Mouse (Mus musculus) c-Kit-positive CD71-positive TER-119-negative erythroid progenitor cells, embryonic 14.5 days (primary cell): Measurements from ENCODE around the gene Lrp1.

Experiments
- DNase-seq: peaks from one replicate; pipeline ENCODE4 v3.0.0-alpha.2; 2013; ENCODE audit warnings: low read depth

Gene Lrp1

GRCm38 (mm10) chr10:127615591-127615990 is 5.4 kb downstream of the Lrp1 start:
- no peak for DNase-seq

GRCm38 (mm10) chr10:127615034-127615374 is 5.9 kb downstream of the Lrp1 start:
- no peak for DNase-seq

GRCm38 (mm10) chr10:127614236-127615033 is 6.5 kb downstream of the Lrp1 start:
- no peak for DNase-seq

GRCm38 (mm10) chr10:127612079-127612775 is 8.7 kb downstream of the Lrp1 start:
- no peak for DNase-seq

GRCm38 (mm10) chr10:127610066-127610415 is 10.9 kb downstream of the Lrp1 start:
- no peak for DNase-seq

GRCm38 (mm10) chr10:127609415-127610065 is 11.4 kb downstream of the Lrp1 start:
- DNase-seq, result no peak

- no peak for DNase-seq
Observed at GRCm38 (mm10) chr10:127607059-127607458, 13.9 kb downstream of the Lrp1 start.

GRCm38 (mm10) chr10:127605756-127606155 is 15.2 kb downstream of the Lrp1 start:
- no peak for DNase-seq

GRCm38 (mm10) chr10:127605251-127605547 is 15.7 kb downstream of the Lrp1 start:
- no peak for DNase-seq

- no peak for DNase-seq
Observed at GRCm38 (mm10) chr10:127604465-127605250, 16.3 kb downstream of the Lrp1 start.

GRCm38 (mm10) chr10:127603437-127604371 is 17.2 kb downstream of the Lrp1 start:
- DNase-seq, result no peak

- DNase-seq, result no peak
Observed at GRCm38 (mm10) chr10:127602194-127602593, 18.8 kb downstream of the Lrp1 start.

- no peak for DNase-seq
Observed at GRCm38 (mm10) chr10:127599779-127600541, 21.0 kb downstream of the Lrp1 start.

- no peak for DNase-seq
Observed at GRCm38 (mm10) chr10:127599252-127599651, 21.7 kb downstream of the Lrp1 start.

GRCm38 (mm10) chr10:127598607-127599006 is 22.3 kb downstream of the Lrp1 start:
- no peak for DNase-seq

GRCm38 (mm10) chr10:127597311-127597901 is 23.5 kb downstream of the Lrp1 start:
- no peak for DNase-seq

GRCm38 (mm10) chr10:127596321-127596941 is 24.5 kb downstream of the Lrp1 start:
- DNase-seq, result no peak

GRCm38 (mm10) chr10:127594930-127595715 is 25.8 kb downstream of the Lrp1 start:
- DNase-seq, result no peak

GRCm38 (mm10) chr10:127594405-127594804 is 26.5 kb downstream of the Lrp1 start:
- DNase-seq, result no peak
